Mouse (Mus musculus) midbrain, embryonic 10.5 days (tissue): ENCODE data around the gene CN725425. TPM values are rescaled to one million over a fixed set of nuclear protein-coding genes. Genes with fewer than 3 reads are reported as not detected.

Source experiments
- DNase-seq: peaks from one replicate; pipeline ENCODE4 v3.0.0-alpha.2; 2017; ENCODE audit warnings: low spot score
- H3K27ac ChIP-seq: fragments of 300-500 bp; sonication (generic); replicated peaks from 2 replicates; pipeline ENCODE4 v1.5.1; 2016; ENCODE audit warnings: mild to moderate bottlenecking
- H3K27me3 ChIP-seq: fragments of 300-500 bp; sonication (generic); 2 replicates; pipeline ENCODE4 v1.6.1; 2016; ENCODE audit warnings: low read depth, mild to moderate bottlenecking; ENCODE audit not compliant: poor library complexity, severe bottlenecking
- H3K36me3 ChIP-seq: fragments of 300-500 bp; sonication (generic); 2 replicates; pipeline ENCODE4 v1.6.1; 2016; ENCODE audit warnings: mild to moderate bottlenecking, moderate library complexity
- H3K4me1 ChIP-seq: fragments of 300-500 bp; sonication (generic); 2 replicates; pipeline ENCODE4 v1.6.1; 2016
- H3K4me3 ChIP-seq: fragments of 300-500 bp; sonication (generic); 2 replicates; pipeline ENCODE4 v1.5.1; 2016; ENCODE audit warnings: mild to moderate bottlenecking, moderate library complexity
- H3K9me3 ChIP-seq: fragments of 300-500 bp; sonication (generic); replicated peaks from 2 replicates; pipeline ENCODE4 v1.6.1; 2016; ENCODE audit warnings: mild to moderate bottlenecking
- WGBS: fragments of 180-500 bp; shearing (Covaris S2); methylation state at CpG from one replicate; pipeline ENCODE4 v1.1.7; 2016; 5-methylcytosine and 5-hydroxymethylcytosine counted together
- polyA plus RNA-seq: library from polyadenylated mRNA; unstranded; fragments of >200 nt; fragmentation: Nextera tagmentation; extraction: Ambion mirVana; gene quantifications from 2 replicates; pipeline ENCODE4 v1.2.1, GENCODE M21; 2016

CN725425 gene
- polyA plus RNA-seq, 1 experiment from 2014 or later: not detected

DNA sequence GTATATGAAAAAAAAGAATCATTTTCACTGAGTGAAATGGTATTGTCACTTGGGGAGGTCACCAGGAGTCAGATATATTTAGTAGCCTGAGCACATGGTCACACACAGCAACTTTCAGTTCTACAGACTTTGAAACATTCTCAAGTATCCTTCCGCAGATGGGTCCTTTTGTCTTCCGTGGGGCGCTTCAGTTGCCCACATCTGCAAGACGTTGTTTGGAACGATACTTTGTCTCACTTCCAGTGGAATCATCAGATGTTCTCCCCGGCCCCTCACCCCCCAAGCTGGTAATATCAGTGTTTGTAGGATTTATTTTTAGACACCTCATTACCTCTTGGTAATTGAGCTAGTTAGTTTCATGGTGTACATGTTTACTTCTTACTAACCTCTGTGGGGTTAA, 12.9 kb upstream of the CN725425 start:
- DNase-seq: no peak
- no peak overlapping the region for H3K27ac ChIP-seq
- WGBS: 89% methylated on average over 6 of the region's 6 CpGs
- peaks cover 47% of the 10 kb centered on the region for H3K36me3 ChIP-seq
- H3K9me3 ChIP-seq: no peaks in the 10 kb centered on the region
- no peak overlapping the region for H3K4me3 ChIP-seq
- H3K4me1 ChIP-seq: peaks cover 26% of the 10 kb centered on the region
- no peaks in the 10 kb centered on the region for H3K27me3 ChIP-seq

DNA sequence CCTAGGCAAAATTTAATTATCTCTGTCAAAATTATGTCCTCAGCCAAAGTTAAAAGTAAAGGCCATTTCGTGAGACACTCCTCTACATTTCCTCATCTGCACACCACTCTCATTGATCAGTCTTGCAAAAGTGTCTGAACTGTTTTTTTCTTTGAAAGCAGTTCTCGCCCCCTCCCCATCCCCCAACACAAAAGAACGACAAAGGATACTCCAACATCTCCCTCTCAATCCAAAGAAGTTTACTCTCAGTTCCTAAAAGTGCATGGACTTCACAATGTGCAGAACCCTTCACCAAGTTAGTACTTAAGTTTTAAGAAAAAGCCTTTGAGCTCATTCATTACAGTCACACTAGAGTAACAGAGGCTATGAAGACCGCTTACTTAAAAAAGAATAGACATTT, 9.3 kb upstream of the CN725425 start:
- Histone ChIP-seq H3K27me3 (no peaks in the 10 kb centered on the region), H3K4me1 (peaks cover 39% of the 10 kb centered on the region), H3K9me3 (no peaks in the 10 kb centered on the region), H3K36me3 (peaks cover 18% of the 10 kb centered on the region), H3K27ac (peak overlapping the region; percentile 88), H3K4me3 (peak overlapping the region; percentile 73)
- 21% methylated on average over 4 of the region's 4 CpGs for WGBS
- DNase-seq: peak; percentile 26

DNA sequence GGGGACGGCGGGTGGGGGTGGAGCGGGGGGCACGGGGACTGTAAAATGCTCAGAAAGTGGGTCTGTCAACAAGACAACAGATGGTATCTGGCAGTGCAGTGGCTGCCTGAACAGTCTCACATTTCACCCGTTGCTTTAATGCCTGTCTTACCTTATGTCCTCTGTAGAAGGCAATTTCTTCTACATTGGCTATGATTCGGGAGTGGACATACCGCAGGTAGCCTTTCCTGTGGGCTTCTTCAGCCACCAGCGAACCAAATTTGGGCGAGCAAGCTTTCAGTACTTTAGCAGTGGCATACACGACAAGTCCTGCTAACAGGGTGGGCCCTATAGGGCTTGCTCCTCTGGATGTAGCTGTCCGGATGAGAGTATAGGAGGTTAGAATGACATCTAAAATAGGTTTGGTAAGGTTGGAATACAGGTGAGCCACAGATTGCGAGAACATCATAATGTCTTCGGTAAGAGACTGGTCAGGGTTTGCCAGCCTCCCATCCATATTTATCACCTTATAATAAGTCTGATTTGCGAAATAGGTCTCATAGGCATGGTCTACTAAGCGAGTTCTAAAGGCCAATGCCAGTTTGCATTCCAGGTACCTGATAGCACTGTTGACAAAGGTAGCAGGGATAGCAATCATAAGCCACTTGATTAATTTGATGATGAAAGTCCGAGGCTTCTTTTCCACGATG, 8.6 kb upstream of the CN725425 start:
- WGBS: 34% methylated on average over 17 of the region's 17 CpGs
- H3K4me3 ChIP-seq: peak overlapping the region; percentile 73
- peak; percentile 29 for DNase-seq
- peak overlapping the region; percentile 88 for H3K27ac ChIP-seq
- no peaks in the 10 kb centered on the region for H3K9me3 ChIP-seq
- peaks cover 11% of the 10 kb centered on the region for H3K36me3 ChIP-seq
- H3K4me1 ChIP-seq: peaks cover 39% of the 10 kb centered on the region
- no peaks in the 10 kb centered on the region for H3K27me3 ChIP-seq

DNA sequence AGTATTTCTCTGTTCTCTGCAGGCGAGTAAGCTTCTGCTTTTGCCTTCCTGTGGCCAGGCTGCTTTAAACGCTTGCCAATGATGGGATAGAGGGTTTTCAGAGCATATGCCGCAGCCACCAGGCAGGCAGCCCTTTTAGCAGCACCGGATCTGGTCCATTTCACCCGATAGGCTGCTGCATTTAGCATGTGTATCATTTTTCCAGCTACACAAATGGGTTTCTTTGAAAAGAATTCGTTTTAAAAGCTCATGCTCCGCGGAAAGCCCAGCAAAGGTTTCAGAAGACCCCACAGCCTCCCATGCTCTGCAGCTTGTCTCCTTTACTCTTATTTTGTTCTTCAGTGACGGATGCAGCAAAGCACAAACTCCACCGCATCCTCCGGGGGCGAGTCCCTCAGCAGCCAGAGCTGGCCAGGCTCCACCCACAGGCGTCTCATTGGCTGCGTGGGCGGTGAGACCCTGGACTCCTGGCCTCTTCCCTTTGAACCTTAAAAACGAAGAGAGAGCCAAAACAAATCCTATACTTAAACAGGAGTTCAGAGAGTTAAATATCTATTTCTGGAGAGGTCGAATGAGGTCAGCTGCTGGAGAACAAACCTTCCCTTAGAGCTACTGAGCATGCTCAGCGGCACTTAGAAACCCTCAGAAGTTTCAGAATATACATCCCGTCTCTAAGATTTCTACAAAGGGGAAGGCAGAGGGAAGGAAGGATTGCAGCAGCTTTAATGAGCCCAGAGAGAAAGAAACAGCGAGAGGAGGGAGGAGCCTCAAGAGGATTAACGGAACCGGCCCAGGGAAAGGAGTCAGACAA, 7.7 kb upstream of the CN725425 start, which contains the start of gene Abcd2:
Gene Abcd2 (minus strand): TSS at position 388 of the 811 bp plus-strand sequence.
- Histone ChIP-seq H3K36me3 (peaks cover 9% of the 10 kb centered on the region), H3K27me3 (no peaks in the 10 kb centered on the region), H3K4me1 (peaks cover 39% of the 10 kb centered on the region), H3K4me3 (peak within 1 kb of the TSS; percentile 73), H3K9me3 (no peaks in the 10 kb centered on the region), H3K27ac (peak within 1 kb of the TSS; percentile 88)
- WGBS: under 1% methylated on average over 22 of the region's 22 CpGs
- DNase-seq: peak; percentile 89

DNA sequence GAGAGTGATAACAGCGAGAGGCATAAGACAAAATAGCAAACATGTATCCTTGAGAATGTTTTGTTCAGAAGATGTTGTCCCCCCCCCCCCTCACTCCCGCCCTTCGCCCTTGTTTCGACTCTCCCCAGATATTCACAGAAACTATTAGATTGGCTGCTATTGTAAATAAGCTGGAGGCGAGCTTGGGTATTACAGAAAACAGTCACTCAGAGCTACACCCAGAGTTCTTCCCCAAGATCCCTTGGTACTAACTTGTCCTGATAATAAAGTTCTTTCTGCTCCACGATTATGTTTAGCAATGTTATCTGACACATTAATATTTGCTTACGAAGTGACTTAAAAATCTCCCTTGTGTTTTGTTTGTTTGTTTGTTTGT, 7.1 kb upstream of the CN725425 start:
- H3K36me3 ChIP-seq: peaks cover 9% of the 10 kb centered on the region
- H3K9me3 ChIP-seq: no peaks in the 10 kb centered on the region
- DNase-seq: no peak
- no peaks in the 10 kb centered on the region for H3K27me3 ChIP-seq
- H3K27ac ChIP-seq: peak overlapping the region; percentile 88
- WGBS: 13% methylated on average over 7 of the region's 7 CpGs
- peak overlapping the region; percentile 73 for H3K4me3 ChIP-seq
- peaks cover 39% of the 10 kb centered on the region for H3K4me1 ChIP-seq

DNA sequence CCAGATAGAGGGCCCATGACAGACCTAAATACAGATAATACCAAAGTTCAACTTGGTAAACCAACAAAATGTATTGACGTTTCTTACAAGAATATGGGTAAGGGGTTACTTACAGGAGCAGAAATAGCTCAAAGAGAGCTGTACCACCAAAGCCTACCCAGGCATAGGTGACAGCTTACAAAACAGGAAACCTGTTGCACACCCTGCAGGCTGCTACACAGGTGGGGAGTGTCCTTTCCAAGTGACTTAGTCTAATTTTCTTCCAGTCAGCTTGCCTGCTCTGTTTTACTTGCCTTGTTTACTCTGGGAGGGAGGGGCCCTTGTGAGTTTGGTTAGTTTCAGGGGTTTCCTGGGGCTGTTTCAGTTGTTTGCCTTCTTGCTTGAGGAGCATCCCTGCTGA, 1.5 kb downstream of the CN725425 start:
- Histone ChIP-seq H3K27me3 (no peaks in the 10 kb centered on the region), H3K27ac (no peak overlapping the region), H3K4me3 (no peak overlapping the region), H3K4me1 (peaks cover 8% of the 10 kb centered on the region), H3K9me3 (no peaks in the 10 kb centered on the region), H3K36me3 (no peaks in the 10 kb centered on the region)
- DNase-seq: no peak
- 93% methylated on average over 1 of the region's 1 CpGs for WGBS

DNA sequence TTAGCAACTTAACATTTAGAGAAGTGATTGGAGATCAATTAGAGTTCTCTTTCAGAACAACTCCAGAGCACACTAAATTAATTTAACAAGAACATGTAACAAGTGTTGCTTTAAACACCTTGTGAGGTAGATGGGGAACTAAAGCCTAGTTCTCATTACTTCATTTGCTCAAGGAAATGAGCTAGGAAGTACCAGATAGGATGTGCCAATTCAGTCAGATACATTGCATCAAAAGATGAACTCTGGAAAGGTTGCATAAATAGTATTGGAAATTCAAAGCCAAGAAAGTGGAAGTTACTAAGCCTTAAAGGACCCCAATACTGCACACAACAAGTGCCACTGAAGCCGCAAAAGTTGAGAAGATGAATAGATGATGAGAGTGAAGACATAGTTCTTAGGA, 3.2 kb downstream of the CN725425 start:
- no peaks in the 10 kb centered on the region for H3K27me3 ChIP-seq
- H3K4me1 ChIP-seq: peaks cover 8% of the 10 kb centered on the region
- no peaks in the 10 kb centered on the region for H3K9me3 ChIP-seq
- no peaks in the 10 kb centered on the region for H3K36me3 ChIP-seq
- DNase-seq: no peak
- no peak overlapping the region for H3K27ac ChIP-seq
- 86% methylated on average over 1 of the region's 1 CpGs for WGBS
- no peak overlapping the region for H3K4me3 ChIP-seq

DNA sequence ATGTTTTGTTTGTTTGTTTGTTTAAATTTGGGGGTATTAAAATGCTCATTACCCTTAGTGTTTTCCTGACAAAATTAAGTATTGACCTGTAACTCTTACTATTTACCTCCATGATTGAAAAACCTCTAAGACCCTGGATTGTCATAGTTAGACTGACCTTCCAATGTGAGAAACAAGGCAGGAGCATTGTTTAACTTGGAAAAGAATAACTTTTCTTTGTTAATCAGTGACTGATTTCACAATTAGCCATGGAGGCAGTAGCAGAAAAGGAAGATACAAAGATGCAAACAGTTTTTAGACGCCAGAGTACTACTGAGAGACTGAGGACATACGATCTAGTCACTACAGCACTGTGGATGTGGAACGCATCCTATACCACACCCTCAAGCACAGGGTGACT, 4.2 kb downstream of the CN725425 start:
- no peak for DNase-seq
- Histone ChIP-seq H3K27me3 (no peaks in the 10 kb centered on the region), H3K4me3 (no peak overlapping the region), H3K27ac (no peak overlapping the region), H3K4me1 (peaks cover 8% of the 10 kb centered on the region), H3K36me3 (no peaks in the 10 kb centered on the region), H3K9me3 (no peaks in the 10 kb centered on the region)
- 82% methylated on average over 3 of the region's 3 CpGs for WGBS

DNA sequence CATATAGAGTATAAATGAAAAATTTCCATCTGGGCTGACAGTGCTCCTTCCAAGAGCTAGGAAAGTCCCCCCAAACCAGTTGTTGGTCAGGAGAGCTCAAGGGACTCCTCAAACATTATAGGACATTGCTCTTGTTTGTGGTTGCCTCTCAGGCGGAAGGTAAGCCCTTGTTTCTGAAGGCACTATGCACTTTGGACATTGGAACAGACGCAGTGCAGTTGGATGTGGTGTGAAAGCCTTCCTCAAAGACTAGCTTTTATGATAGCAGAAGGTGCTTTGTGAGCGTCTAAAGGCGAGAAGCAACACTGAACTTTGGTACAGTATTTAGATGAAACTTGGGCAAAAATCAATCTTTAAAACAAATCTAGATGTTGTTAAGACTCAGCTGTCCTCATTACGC, 7.2 kb downstream of the CN725425 start:
- no peak overlapping the region for H3K27ac ChIP-seq
- H3K27me3 ChIP-seq: no peaks in the 10 kb centered on the region
- peaks cover 8% of the 10 kb centered on the region for H3K4me1 ChIP-seq
- WGBS: 87% methylated on average over 5 of the region's 5 CpGs
- no peaks in the 10 kb centered on the region for H3K9me3 ChIP-seq
- no peak overlapping the region for H3K4me3 ChIP-seq
- no peak for DNase-seq
- no peaks in the 10 kb centered on the region for H3K36me3 ChIP-seq

DNA sequence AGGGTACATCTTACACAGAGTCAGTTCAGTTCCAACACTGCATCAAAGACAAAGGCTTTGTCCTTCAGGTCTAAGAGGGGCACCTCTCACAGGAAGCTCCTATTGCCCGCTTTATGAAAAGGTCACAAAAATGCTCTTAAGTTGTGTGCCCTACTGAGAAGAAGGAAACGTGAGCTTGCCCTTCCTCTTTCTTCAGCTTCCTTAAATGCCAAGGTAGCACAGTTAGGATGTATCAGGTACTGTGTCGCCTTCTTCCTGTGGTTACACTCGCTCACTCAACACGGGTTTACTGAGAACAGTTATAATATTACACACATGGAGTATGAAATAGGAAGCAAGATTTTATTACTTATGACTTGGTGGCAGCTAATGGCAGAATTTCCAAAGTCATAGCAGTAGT, 38.0 kb downstream of the CN725425 start:
- H3K9me3 ChIP-seq: no peaks in the 10 kb centered on the region
- no peaks in the 10 kb centered on the region for H3K27me3 ChIP-seq
- no peak overlapping the region for H3K27ac ChIP-seq
- DNase-seq: no peak
- no peaks in the 10 kb centered on the region for H3K36me3 ChIP-seq
- 85% methylated on average over 5 of the region's 5 CpGs for WGBS
- H3K4me1 ChIP-seq: no peaks in the 10 kb centered on the region
- H3K4me3 ChIP-seq: no peak overlapping the region

DNA sequence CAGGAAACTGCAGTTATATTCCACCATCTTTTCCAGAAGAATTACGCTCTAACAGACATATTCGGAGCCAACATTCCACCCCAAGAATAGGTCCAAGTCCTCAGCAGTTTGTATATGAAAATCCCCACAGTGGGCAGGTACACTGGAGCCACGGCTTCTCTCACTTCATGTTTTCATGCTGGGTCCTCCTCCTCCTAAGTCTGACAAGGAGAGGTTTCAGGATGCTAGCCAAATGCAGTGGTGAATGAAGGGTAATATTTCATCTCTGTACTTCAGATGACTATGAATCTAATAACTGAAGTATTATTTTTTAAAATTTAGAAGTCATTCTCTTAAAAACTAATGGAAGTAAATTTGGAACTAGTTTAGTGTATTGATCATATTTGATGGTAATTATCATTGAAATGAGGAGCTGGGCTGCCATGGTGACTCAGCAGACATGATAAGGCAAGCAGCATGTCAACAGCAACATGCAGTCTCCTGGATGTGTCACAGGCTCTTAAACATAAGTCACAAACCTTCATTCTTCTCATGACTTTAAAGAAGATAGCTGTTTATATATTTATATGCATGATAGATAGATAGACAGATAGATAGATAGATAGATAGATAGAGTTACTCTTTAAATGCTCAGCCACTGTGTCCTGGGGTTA, 41.5 kb downstream of the CN725425 start:
- Histone ChIP-seq H3K9me3 (no peaks in the 10 kb centered on the region), H3K27ac (no peak overlapping the region), H3K4me1 (no peaks in the 10 kb centered on the region), H3K36me3 (no peaks in the 10 kb centered on the region), H3K27me3 (no peaks in the 10 kb centered on the region), H3K4me3 (no peak overlapping the region)
- 87% methylated on average over 3 of the region's 3 CpGs for WGBS
- no peak for DNase-seq

DNA sequence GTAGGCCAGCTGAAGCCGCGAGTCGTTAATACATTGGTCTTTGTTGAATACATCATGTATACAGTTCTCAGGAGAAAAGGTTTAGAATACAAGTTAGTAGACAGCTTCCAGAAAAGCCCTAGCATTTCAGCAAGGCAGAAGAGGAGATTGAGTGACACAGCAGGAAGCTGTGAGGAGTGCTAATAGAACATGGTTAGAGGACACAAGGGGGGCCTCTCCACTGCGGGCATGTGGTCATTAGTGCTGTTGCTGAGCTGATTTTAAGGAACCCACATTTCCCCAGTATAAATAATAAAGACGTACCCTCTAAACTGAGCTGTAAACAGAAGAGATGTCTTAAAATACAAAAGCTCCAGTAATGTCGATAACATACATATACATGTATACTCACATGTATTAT, 51.5 kb downstream of the CN725425 start:
- H3K4me3 ChIP-seq: no peak overlapping the region
- no peak overlapping the region for H3K27ac ChIP-seq
- H3K4me1 ChIP-seq: peaks cover 16% of the 10 kb centered on the region
- H3K27me3 ChIP-seq: no peaks in the 10 kb centered on the region
- no peaks in the 10 kb centered on the region for H3K36me3 ChIP-seq
- 84% methylated on average over 6 of the region's 6 CpGs for WGBS
- H3K9me3 ChIP-seq: no peaks in the 10 kb centered on the region
- DNase-seq: no peak
